Mouse (Mus musculus) 416B (cell line): Measurements from ENCODE around the gene Pak4.

Experiments used
- DNase-seq: peaks from one replicate; pipeline ENCODE4 v3.0.0; 2011; ENCODE audit warnings: low read depth

Pak4 gene

GRCm38 (mm10) chr7:28587644-28588043 lies 10.3 kb downstream of the Pak4 start:
- no peak for DNase-seq

- peak; percentile 55 for DNase-seq
Observed at GRCm38 (mm10) chr7:28586663-28587411, 11.1 kb downstream of the Pak4 start.

GRCm38 (mm10) chr7:28585001-28585400 lies 13.0 kb downstream of the Pak4 start:
- DNase-seq = no peak

DNA sequence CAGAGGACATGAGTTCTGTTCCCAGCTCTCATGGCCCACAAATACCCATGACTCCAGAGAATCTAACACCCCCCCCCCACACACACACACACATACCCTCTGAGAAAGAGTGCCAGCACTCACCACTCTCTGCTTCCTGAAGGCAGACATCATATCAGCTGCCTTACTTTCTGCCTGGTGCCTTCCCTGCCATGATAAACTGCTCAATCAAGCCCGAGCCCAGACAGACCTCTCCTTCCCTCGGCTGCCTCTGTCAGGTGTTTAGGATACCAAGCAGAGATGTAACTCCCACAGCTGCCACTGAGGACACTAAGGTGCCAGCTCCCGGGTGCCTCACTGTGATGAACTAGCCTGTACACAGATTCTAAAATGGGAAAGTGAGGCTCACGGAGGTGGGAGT lies 13.5 kb downstream of the Pak4 start:
- no peak for DNase-seq

GRCm38 (mm10) chr7:28583570-28584344 lies 14.2 kb downstream of the Pak4 start:
- DNase-seq = no peak

- no peak for DNase-seq
Observed at GRCm38 (mm10) chr7:28582841-28583240, 15.1 kb downstream of the Pak4 start.

DNA sequence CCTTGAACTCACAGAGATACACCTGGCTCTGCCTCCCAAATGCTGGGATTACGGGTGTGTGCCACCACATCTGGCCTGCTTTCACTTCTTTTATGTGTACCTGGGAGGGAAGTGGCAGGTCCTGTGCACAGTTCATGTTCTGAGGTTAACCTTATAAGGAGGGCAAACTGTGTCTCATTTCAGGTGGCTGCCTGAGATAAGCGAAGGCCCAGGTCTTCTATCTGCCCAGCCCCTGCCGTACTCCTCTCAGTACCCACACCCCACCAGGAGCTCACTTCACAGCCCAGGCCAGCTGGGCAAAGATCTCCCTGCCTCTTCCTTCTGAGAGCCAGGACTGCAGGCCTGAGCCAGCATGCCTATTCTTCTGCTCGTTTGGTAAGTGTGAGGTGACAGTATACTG lies 16.3 kb downstream of the Pak4 start:
- no peak for DNase-seq

DNA sequence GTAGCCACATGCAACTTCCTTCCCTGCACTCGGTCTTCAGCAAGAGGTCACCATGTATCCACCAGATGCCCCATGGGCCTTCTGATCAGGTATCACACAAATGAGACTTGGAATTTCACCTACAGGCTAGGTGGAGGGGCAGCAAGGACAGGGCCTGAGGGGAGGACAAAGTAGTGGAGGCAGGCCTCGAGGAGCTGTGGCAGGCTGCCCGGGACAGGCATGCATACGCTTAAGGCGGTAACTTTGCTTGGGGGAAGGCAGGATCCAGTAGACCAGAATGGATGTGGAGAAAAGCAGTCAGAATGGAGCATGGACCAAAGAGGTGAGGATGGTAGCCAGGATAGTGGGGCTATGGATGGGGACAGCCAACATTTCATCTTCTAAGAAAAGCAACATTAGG lies 18.2 kb downstream of the Pak4 start:
- no peak for DNase-seq

DNA sequence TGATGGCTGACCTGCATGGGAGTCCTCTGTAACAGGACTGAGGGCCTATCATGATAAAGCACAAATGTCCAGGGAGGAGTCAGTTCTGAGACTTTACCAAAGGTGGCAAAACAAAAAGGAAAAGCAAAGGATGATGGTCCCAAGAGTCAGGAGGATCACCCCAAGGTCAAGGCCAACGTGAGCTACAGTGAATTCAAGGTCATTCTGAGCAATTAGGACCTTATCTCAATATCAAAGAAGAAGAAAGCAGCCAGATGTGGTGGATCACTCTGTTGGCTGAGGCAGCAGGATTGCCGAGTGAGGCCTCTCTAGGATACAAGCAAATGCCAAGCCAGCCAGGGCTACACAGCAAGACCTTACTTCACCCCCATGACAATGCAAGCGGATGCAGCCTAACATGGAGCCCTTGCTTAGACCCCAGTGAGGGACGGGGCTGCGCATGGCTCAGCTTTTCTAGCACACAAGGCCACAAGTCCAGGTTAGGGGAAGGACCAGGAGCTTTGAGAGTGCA lies 19.4 kb downstream of the Pak4 start:
- peak; percentile 14 for DNase-seq

- peak; percentile 65 for DNase-seq
Observed at GRCm38 (mm10) chr7:28577826-28578542, 20.0 kb downstream of the Pak4 start.

GRCm38 (mm10) chr7:28576271-28576914 lies 21.6 kb downstream of the Pak4 start:
- DNase-seq = no peak

GRCm38 (mm10) chr7:28575597-28575996 lies 22.4 kb downstream of the Pak4 start:
- DNase-seq = no peak

GRCm38 (mm10) chr7:28573236-28573635 lies 24.7 kb downstream of the Pak4 start:
- no peak for DNase-seq

- no peak for DNase-seq
Observed at GRCm38 (mm10) chr7:28572689-28573088, 25.3 kb downstream of the Pak4 start.

- DNase-seq = peak; percentile 26
Observed at GRCm38 (mm10) chr7:28570982-28571682, 26.9 kb downstream of the Pak4 start.

GRCm38 (mm10) chr7:28570291-28570981 lies 27.5 kb downstream of the Pak4 start:
- DNase-seq = no peak

DNA sequence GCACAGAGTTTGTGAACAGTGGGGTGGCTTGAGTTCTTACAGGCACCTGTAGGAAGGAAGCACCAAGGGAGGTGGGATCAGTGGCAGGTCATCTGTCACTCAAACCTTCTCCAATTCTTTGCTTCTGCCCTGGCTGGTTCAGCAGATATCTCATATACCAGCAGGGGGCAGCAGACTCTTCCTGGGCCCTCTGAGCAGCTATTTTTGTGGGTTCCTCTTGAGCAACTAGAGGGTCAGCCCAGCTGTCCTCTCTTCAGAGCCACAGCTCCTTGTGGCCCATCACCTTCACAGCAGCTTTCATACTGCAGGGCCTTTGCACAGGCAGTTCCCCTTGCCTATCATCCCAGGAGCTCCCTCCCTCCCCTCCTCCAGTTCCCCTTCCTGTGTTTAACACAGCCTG lies 29.7 kb downstream of the Pak4 start:
- DNase-seq = peak; percentile 76

DNA sequence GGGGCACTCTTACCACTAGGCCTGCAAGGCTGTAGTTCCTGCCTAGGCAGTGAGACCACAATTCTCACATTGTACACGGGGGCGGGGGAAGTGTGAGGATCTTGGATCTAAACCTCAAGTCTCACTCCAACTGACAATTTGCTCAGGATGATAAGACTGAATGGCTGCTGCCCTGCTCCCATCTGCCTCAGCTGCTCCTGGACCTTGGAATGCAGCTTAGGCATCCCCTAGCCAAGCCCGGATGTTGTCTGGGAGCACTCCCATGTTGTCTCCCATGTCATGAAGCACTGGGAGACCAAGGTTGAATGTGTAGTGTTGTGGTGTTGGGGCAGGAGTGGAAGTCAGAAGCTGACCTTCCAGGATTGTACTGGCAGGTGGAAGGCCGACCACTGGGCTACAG lies 30.4 kb downstream of the Pak4 start:
- DNase-seq = no peak

- DNase-seq = peak; percentile 39
Observed at GRCm38 (mm10) chr7:28565407-28565806, 32.6 kb downstream of the Pak4 start.

DNA sequence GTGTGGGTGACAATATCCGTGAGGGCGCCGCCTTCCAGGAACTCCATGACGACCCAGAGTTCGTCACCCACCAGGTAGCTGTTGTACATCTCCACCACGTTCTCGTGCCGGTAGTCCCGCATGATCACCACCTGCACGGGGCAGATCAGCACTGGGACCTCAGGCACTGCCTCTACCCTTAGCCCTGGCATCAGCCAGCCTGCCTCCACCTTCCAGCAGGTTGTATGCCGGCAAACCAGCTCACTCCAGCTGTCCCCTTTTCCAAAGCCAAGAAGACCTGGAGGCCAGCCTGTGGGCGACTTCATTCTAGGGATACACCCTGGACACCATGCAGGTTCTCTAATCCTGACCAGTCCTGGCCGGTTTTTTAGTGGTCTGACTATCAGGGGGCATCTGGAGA lies 35.0 kb downstream of the Pak4 start:
- DNase-seq = no peak

DNA sequence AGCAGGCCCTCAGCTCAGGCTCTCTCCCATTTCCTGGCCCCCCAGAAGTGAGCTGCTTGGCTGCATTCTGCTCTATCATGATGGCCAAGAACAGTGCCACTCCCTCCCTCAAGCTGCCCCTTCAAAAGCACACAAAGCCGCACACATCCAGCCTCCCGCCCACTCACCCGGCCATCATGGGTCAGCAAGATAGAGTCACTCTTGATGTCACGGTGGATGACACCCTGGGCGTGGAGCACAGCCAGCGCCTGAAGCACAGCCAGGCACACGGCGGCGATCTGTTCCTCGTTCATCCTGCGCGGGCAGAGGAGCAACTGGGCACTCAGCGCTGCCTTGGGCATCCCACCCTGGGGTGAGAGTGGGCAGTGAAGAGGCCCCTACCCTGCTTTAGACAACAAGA lies 35.6 kb downstream of the Pak4 start:
- DNase-seq = no peak
